Mouse (Mus musculus) ES-E14 (cell line): ENCODE data around the gene Adora1.

ENCODE experiments used
- CHD2 ChIP-seq: IDR thresholded peaks from 2 replicates; pipeline ENCODE4 v1.6.1; 2014; ENCODE audit warnings: mild to moderate bottlenecking, low read depth, low read length, inconsistent platforms
- ZNF384 ChIP-seq: IDR thresholded peaks from 2 replicates; pipeline ENCODE4 v1.6.1; 2012; ENCODE audit warnings: low read depth, low read length, inconsistent platforms

- TF ChIP-seq CHD2 = no peak
- no peak for TF ChIP-seq ZNF384
Measured at GRCm38 (mm10) chr1:134217028-134217481, 18.2 kb downstream of the Adora1 start.
